Mouse (Mus musculus) urinary bladder, adult 18-20 months (tissue): ENCODE results near the gene Myo7a.

Experiments
- DNase-seq, 2 experiments: peaks; one replicate each; pipeline ENCODE4 v3.0.0; 2022; ENCODE audit warnings: low spot score in 2 of 2, mixed read lengths in 2 of 2

The Myo7a gene

DNA sequence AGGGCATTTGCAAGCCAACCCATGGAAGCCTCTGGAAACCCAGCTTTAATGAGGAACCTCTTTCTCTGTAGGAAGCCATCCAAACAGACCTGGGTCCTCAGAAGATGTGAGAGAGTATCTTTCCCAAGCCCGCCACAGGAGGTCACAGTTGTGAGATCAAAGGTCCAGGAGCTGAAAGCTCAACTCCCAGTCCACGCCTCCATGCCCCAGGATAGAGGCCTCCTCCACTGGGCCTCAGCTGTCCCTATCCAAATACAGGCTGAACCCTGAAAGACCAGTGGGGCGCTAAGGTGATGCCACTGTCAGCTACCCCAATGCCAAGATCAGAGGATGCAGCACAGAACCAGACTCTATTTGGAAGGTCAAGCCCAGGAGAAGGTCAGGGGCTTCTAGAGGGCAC, 23.3 kb upstream of the Myo7a start:
- no peak for DNase-seq

GRCm38 (mm10) chr7:98142247-98142646, 22.9 kb upstream of the Myo7a start:
- no peak for DNase-seq

DNA sequence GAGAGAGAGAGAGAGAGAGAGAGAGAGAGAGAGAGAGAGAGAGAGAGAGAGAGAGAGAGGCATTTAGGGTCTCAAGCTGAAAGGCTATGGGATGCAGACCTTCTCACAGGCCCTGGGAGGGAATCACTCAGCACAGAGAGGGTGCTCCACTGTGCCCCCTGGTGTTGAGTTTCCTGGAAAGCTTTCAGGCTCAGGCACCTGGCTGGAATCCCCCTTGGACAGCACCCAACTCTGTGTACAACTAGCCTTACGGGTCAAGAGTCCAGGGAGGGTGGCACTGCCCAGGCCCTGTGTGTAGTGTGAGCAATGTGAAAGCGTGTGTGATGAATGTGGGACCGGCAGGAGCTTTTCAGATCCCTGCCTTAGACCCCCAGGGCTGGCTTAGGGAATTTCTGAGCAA, 21.9 kb upstream of the Myo7a start:
- DNase-seq: no peak

DNA sequence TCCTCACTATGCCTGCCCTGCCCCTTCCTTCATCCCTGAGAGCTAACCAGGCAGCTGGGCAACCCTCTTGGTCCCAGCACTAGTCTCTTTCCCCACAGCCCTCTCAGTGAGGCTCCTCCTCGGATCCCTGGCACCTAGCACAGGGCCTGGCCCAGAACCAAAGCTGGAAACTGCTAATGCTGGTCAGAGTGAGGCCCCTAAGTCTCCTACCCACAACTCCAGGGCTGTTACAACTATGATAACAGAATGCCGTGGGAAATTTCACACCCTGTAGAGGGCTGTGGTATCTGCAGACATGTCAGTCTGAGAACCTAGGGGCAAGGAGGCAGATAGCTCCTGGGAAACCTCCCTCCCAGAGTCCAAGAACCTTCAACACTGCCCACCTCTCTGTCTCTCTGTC, 21.3 kb upstream of the Myo7a start:
- DNase-seq: no peak

- no peak for DNase-seq
Observed at GRCm38 (mm10) chr7:98139216-98139615, 19.9 kb upstream of the Myo7a start.

DNA sequence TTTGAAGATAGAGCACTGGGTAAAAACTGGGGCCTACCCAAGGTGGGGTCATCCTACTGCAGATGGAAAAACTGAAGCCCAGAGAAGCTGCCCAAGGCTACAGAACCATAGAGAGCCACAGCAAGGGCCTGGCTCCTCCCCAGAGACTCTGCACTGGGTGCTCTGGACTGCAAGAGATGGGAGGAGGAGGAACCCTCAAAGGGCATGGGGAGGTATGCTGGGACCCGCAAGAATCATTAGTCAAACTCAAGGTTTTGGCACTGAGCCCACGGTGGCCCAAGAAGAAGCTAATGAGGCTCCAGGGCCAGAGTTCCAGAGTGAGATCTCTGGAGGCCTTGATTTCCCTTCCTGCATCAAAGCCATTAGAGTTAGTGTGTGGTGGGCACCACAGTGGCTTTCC, 18.7 kb upstream of the Myo7a start:
- DNase-seq: no peak

DNA sequence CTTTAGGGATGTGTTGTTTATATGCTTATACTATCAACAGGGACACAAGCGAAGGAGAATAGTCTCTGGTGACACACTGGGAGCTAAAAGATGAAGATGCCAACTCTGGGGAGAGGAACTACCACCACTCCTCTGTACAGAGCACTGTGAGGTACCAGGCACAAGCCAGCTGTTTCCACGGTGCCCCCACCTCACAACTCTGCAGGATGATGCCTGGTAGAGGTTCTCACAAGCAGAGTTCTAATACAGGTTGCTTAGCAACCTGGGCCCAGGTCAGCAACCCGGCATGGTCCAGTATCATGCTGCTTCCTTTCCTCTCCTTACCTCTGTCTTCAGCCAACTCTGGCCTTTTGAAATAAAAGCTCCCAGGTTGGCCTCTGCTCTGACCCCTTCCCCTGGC, 18.3 kb upstream of the Myo7a start:
- no peak for DNase-seq

GRCm38 (mm10) chr7:98131751-98132150, 12.4 kb upstream of the Myo7a start:
- DNase-seq: no peak

DNA sequence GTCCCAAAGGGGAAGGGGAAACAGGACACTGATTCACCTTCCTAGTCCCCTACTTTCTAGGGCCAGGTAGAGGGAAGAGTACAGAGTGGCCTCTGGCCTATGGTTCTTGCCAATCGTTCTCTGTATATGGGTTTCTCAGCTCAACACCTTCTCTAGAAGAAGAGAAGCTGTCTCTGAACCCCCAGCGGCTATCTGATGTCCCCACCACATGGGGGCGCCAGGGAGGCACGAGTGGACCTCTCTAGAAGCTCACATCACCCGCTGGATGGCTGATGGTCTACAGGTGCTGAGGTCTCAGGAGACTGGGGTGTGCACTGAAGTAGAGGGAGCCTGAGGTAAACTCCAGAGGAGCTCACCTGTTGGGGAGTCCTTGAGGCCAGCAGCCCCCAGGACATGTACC, 6.1 kb upstream of the Myo7a start:
- DNase-seq: no peak

DNA sequence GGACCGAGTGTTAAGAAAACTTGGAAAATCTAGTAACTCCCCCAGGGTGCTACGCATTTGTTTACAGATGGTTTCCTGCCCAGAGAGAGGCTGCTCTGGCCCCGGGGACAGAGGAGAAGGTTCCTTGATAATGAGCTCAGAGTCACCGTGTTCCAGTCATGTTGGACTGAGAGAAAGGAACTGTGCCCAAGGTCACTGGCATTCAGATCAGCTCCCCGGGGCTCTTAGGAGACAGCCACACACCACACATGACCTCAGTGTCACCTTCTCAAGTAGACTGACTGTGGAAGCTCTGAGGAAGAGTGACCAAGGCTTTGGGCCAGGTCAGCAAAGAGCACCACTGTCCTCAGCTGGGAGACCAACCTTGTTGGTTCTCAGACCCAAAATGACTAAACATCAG, 5.4 kb upstream of the Myo7a start:
- no peak for DNase-seq

DNA sequence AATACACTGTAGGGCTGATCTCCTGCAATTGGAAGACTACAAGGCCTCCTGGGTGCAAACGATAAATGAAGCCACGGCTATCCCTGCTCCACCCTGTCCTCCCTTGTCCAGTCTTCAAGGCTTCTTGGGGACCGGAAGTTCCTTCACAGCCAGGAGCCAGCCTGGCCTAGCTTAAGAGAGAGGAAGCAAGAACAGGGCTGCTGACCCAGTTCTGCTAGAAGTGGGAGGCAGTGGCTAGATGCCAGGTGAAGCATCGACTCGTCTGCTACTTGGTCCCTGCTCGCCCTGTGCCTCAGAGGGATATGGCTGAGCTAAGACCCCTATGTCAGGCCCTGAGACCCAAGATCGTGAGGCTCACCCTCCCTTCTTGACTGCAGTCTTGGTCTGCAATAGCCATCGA, 2.3 kb upstream of the Myo7a start:
- DNase-seq: no peak

DNA sequence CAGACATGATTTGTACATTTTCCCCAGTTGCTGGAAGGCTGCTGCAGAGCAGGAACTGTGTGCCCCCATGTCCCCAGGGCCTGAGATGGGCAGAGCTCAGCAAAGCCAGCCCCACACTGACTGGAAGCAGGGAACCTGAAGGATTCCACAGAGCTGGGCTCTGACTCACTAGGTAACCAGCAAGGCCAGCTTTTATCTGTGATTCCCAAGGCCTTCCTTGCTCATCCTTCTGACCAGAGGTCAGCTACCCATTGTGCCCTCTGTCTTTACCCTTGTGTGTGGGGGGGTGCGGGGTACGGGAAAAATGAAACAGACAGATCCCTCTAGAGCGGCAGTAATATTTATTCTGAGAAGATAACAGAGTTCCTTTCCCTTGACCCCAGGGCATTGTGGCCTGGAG, 1.9 kb upstream of the Myo7a start:
- no peak for DNase-seq

GRCm38 (mm10) chr7:98120325-98120724, 1.0 kb upstream of the Myo7a start:
- DNase-seq: peak; percentile 51 to 63

DNA sequence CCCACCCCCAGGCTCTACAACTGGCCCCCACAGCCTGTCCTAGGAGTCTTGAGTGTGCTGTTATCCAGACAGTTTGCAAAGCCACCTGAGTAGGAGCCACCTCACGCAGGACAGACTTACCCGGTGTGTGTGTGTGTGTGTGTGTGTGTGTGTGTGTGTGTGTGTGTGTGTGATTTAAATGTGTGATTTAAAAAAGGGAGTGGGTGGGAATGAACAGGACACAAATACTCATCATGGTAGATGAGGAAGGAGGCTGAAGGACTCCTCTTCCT, 573 bp upstream of the Myo7a start:
- no peak for DNase-seq

- DNase-seq: no peak
Observed at GRCm38 (mm10) chr7:98117012-98117660, 2.2 kb downstream of the Myo7a start.

GRCm38 (mm10) chr7:98114656-98115055, 4.7 kb downstream of the Myo7a start:
- DNase-seq: no peak

GRCm38 (mm10) chr7:98111233-98111632, 8.1 kb downstream of the Myo7a start:
- DNase-seq: no peak

GRCm38 (mm10) chr7:98109771-98110170, 9.6 kb downstream of the Myo7a start:
- no peak for DNase-seq

- DNase-seq: no peak
Observed at GRCm38 (mm10) chr7:98108636-98109430, 10.5 kb downstream of the Myo7a start.

- no peak for DNase-seq
Observed at GRCm38 (mm10) chr7:98106272-98106671, 13.1 kb downstream of the Myo7a start.

DNA sequence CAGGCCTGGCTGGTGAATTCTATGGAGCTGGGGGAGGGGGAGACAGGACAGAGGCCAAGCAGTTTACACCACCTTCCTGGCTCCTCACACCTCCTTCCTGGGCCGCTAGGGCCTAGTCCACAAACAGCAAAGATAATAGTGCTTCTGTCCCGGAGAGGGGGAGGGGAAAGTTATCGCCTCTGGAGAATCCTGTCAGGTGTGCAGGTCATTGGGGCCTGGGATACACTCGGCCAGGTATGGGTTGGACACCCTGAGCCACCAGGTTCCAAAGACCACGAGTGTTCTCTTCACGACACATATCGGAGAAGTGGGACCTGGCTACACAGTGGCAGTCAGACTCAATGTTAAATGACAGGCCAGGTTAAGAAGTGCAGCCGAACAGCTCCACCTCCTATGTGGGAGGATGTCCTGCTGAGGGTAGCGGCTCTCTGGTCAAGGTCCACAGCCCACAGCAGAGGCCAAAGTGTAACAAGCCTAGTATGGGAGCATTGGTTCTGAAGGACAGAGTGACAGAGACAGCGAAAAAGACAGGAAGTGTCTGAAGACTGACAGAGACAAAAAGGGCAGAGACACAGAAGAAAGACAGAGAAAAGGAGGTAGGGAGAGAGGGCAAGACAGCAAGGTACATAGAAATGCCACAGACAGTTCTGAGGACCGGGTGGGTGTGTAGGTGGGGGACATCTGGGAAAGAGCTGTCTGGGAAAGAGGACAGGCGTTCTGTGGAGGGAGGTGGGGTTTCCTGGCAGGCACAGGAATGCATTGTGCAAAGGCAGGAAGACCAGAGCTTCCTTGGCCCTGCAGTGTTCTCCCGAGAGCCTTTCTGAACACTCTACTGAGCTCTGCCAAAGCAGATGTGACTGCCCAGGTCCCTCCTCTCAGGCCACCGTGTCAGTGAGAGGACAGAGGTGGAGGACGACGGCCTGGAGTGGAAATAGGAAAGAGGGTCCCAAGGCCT, 14.6 kb downstream of the Myo7a start:
- no peak for DNase-seq

DNA sequence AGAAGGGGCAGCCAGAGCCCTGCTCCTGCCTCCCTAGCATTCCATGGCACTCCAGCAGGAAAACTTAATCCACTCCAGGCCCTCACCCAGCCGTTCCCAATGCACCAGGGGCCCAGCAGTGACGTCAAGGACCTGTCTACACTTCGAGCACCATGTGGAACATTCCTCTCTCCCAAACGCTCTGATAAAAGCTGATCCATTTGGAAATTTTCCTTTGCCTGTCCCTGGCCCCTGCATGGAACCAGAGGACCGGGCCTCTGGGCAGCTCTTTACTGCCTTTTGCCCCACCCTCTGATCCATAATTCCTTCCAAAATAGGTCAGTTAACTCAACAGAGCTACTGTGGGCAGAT, 15.4 kb downstream of the Myo7a start:
- no peak for DNase-seq
